Mouse (Mus musculus) hindbrain, embryonic 14.5 days (tissue): Measurements from ENCODE around the gene Zfr2. TPM values are rescaled to one million over a fixed set of nuclear protein-coding genes. Genes with fewer than 3 reads are reported as not detected.
A peak's percentile ranks its signal among the peaks of the same experiment; 100 is the strongest.
"Not testable (repeated sequence)": the region's sequence is repeated elsewhere in the genome, so short reads cannot be mapped to it uniquely, and the experiment has no call there.

ENCODE experiments used
- ATAC-seq: fragments of 200-750 bp; cut with Nextera tagmentation; 2 replicates; pipeline ENCODE4 v1.8.0; 2017; ENCODE audit warnings: moderate number of reproducible peaks, mild to moderate bottlenecking, moderate TSS enrichment, moderate library complexity; ENCODE audit not compliant: low FRiP score
- DNase-seq: peaks from one replicate; pipeline ENCODE4 v3.0.0-alpha.2; 2015; ENCODE audit warnings: low spot score
- H3K27ac ChIP-seq: fragments of 300-500 bp; sonication (generic); 2 replicates; pipeline ENCODE4 v1.5.1; 2014; ENCODE audit warnings: mild to moderate bottlenecking, moderate library complexity
- H3K27me3 ChIP-seq: fragments of 300-500 bp; sonication (generic); 2 replicates; pipeline ENCODE4 v1.6.1; 2014; ENCODE audit warnings: mild to moderate bottlenecking, low read length, mixed read lengths; ENCODE audit not compliant: control insufficient read depth, insufficient read depth
- H3K36me3 ChIP-seq: fragments of 300-500 bp; sonication (generic); replicated peaks from 2 replicates; pipeline ENCODE4 v1.6.1; 2014; ENCODE audit not compliant: control insufficient read depth, insufficient read depth
- H3K4me1 ChIP-seq: fragments of 300-500 bp; sonication (generic); replicated peaks from 2 replicates; pipeline ENCODE4 v1.6.1; 2014; ENCODE audit warnings: antibody characterized with exemption, low read length, mixed read lengths; ENCODE audit not compliant: control insufficient read depth, insufficient read depth
- H3K4me2 ChIP-seq: fragments of 300-500 bp; sonication (generic); replicated peaks from 2 replicates; pipeline ENCODE4 v1.6.1; 2014; ENCODE audit warnings: mild to moderate bottlenecking, moderate library complexity
- H3K4me3 ChIP-seq: fragments of 300-500 bp; sonication (generic); replicated peaks from 2 replicates; pipeline ENCODE4 v1.5.1; 2014; ENCODE audit warnings: mild to moderate bottlenecking, low read length
- H3K9ac ChIP-seq: fragments of 300-500 bp; sonication (generic); 2 replicates; pipeline ENCODE4 v1.6.1; 2014
- H3K9me3 ChIP-seq: fragments of 300-500 bp; sonication (generic); 2 replicates; pipeline ENCODE4 v1.6.1; 2016; ENCODE audit warnings: low read length; ENCODE audit not compliant: control insufficient read depth
- WGBS: fragments of 180-500 bp; shearing (Covaris S2); extraction: QIAGEN DNeasy Blood & Tissue Kit; methylation state at CpG from one replicate; pipeline ENCODE4 v1.1.7; 2014; 5-methylcytosine and 5-hydroxymethylcytosine counted together
- polyA plus RNA-seq: library from polyadenylated mRNA; unstranded; fragments of >200 nt; fragmentation: Nextera tagmentation; extraction: Ambion mirVana; gene quantifications from 2 replicates; pipeline ENCODE4 v1.2.1, GENCODE M21; 2014

Gene Zfr2
- polyA plus RNA-seq, 1 experiment from 2014 or later, result 24.2 TPM

- no peaks in the 10 kb centered on the region; the same call in 1 of the 2 replicates for H3K4me1 ChIP-seq
- H3K27ac ChIP-seq, result no peak overlapping the region
- H3K4me2 ChIP-seq, result no peak overlapping the region
- H3K27me3 ChIP-seq, result no peaks in the 10 kb centered on the region
- 89% methylated on average over 5 of the region's 5 CpGs for WGBS
- DNase-seq, result no peak
- H3K4me3 ChIP-seq, result no peak overlapping the region
- no peak overlapping the region for H3K9ac ChIP-seq
- no peak for ATAC-seq
- peaks cover 78% of the 10 kb centered on the region for H3K36me3 ChIP-seq
- no peaks in the 10 kb centered on the region for H3K9me3 ChIP-seq
Measured at GRCm38 (mm10) chr10:81221402-81222015, 11.4 kb upstream of the Zfr2 start.

- not testable (repeated sequence) for DNase-seq, H3K27ac ChIP-seq, H3K27me3 ChIP-seq, H3K4me1 ChIP-seq, H3K4me2 ChIP-seq, H3K9ac ChIP-seq, H3K9me3 ChIP-seq, ATAC-seq, H3K4me3 ChIP-seq
- peaks cover 61% of the 10 kb centered on the region for H3K36me3 ChIP-seq
- 68% methylated on average over 2 of the region's 2 CpGs for WGBS
Measured at GRCm38 (mm10) chr10:81223731-81224130, 9.2 kb upstream of the Zfr2 start.

- Histone ChIP-seq H3K27me3 (no peaks in the 10 kb centered on the region), H3K9me3 (no peaks in the 10 kb centered on the region), H3K27ac (peak overlapping the region; percentile 93), H3K4me2 (peak overlapping the region; percentile 80), H3K4me3 (peak overlapping the region; percentile 77), H3K4me1 (peaks cover 40% of the 10 kb centered on the region), H3K36me3 (peaks cover 4% of the 10 kb centered on the region; the same call in 1 of the 2 replicates), H3K9ac (peak overlapping the region; percentile 96)
- WGBS, result 6% methylated on average over 20 of the region's 20 CpGs
- ATAC-seq, result 0 out of 2 replicates have a peak, but pooled peaks have one; percentile 12
- peak; percentile 40 for DNase-seq
Measured at GRCm38 (mm10) chr10:81229735-81230437, 3.1 kb upstream of the Zfr2 start.

- peaks cover 3% of the 10 kb centered on the region; the same call in 1 of the 2 replicates for H3K36me3 ChIP-seq
- 4% methylated on average over 27 of the region's 27 CpGs for WGBS
- H3K27ac ChIP-seq, result peak within 1 kb of the TSS; percentile 93
- H3K27me3 ChIP-seq, result no peaks in the 10 kb centered on the region
- peaks cover 40% of the 10 kb centered on the region for H3K4me1 ChIP-seq
- peak within 1 kb of the TSS; percentile 80 for H3K4me2 ChIP-seq
- peak; percentile 80 for DNase-seq
- peak within 1 kb of the TSS; percentile 96 for H3K9ac ChIP-seq
- ATAC-seq, result peak; percentile 90
- H3K9me3 ChIP-seq, result no peaks in the 10 kb centered on the region
- H3K4me3 ChIP-seq, result peak within 1 kb of the TSS; percentile 77
Measured at GRCm38 (mm10) chr10:81230438-81231332, 2.3 kb upstream of the Zfr2 start, which contains the start of gene Atcay. TSS of gene Atcay (minus strand) at chr10:81230833.

GRCm38 (mm10) chr10:81231436-81231835 is 1.5 kb upstream of the Zfr2 start:
- 44% methylated on average over 7 of the region's 7 CpGs for WGBS
- DNase-seq (no peak), ATAC-seq (no peak)
- H3K4me3 ChIP-seq, result peak overlapping the region; percentile 77
- H3K4me2 ChIP-seq, result peak overlapping the region; percentile 80
- H3K36me3 ChIP-seq, result no peaks in the 10 kb centered on the region; the same call in 1 of the 2 replicates
- peak overlapping the region; percentile 96 for H3K9ac ChIP-seq
- H3K27ac ChIP-seq, result peak overlapping the region; percentile 93
- H3K27me3 ChIP-seq, result no peaks in the 10 kb centered on the region
- H3K4me1 ChIP-seq, result peaks cover 40% of the 10 kb centered on the region
- no peaks in the 10 kb centered on the region for H3K9me3 ChIP-seq

GRCm38 (mm10) chr10:81233226-81233585 is 251 bp downstream of the Zfr2 start:
- no peak for DNase-seq
- Histone ChIP-seq H3K4me3 (peak overlapping the region; percentile 68), H3K27ac (no peak overlapping the region), H3K9ac (peak overlapping the region; percentile 73), H3K27me3 (no peaks in the 10 kb centered on the region), H3K4me1 (peaks cover 34% of the 10 kb centered on the region), H3K9me3 (no peaks in the 10 kb centered on the region), H3K36me3 (no peaks in the 10 kb centered on the region; the same call in 1 of the 2 replicates), H3K4me2 (peak overlapping the region; percentile 76)
- peak; percentile 32 for ATAC-seq
- WGBS, result 2% methylated on average over 20 of the region's 28 CpGs

GRCm38 (mm10) chr10:81234206-81234605 is 1.3 kb downstream of the Zfr2 start:
- no peak for ATAC-seq
- no peak for DNase-seq
- WGBS, result 82% methylated on average over 6 of the region's 6 CpGs
- no peaks in the 10 kb centered on the region for H3K9me3 ChIP-seq
- H3K4me2 ChIP-seq, result peak overlapping the region; percentile 76; the same call in 1 of the 2 replicates
- peaks cover 25% of the 10 kb centered on the region for H3K4me1 ChIP-seq
- 0 out of 2 replicates have a peak overlapping the region, but pooled peaks have one; percentile 73 for H3K9ac ChIP-seq
- H3K27me3 ChIP-seq, result peaks cover 4% of the 10 kb centered on the region; the same call in 1 of the 2 replicates
- H3K27ac ChIP-seq, result no peak overlapping the region
- no peaks in the 10 kb centered on the region for H3K36me3 ChIP-seq
- no peak overlapping the region for H3K4me3 ChIP-seq

- ATAC-seq, result no peak
- H3K4me3 ChIP-seq, result no peak overlapping the region
- peaks cover 20% of the 10 kb centered on the region for H3K27me3 ChIP-seq
- no peak overlapping the region for H3K9ac ChIP-seq
- peaks cover 10% of the 10 kb centered on the region; the same call in 1 of the 2 replicates for H3K4me1 ChIP-seq
- no peak for DNase-seq
- no peak overlapping the region for H3K4me2 ChIP-seq
- 76% methylated on average over 12 of the region's 12 CpGs for WGBS
- no peaks in the 10 kb centered on the region for H3K36me3 ChIP-seq
- H3K9me3 ChIP-seq, result no peaks in the 10 kb centered on the region
- H3K27ac ChIP-seq, result no peak overlapping the region
Measured at GRCm38 (mm10) chr10:81236471-81237268, 3.7 kb downstream of the Zfr2 start.
